Mouse (Mus musculus) forebrain, embryonic 16.5 days (tissue): Measurements from ENCODE around the gene Lhx2. TPM values are rescaled to one million over a fixed set of nuclear protein-coding genes. Genes with fewer than 3 reads are reported as not detected.

Experiments
- ATAC-seq: fragments of 200-750 bp; cut with Nextera tagmentation; 2 replicates; pipeline ENCODE4 v1.8.0; 2017; ENCODE audit warnings: mild to moderate bottlenecking, moderate library complexity
- H3K27ac ChIP-seq: fragments of 300-500 bp; sonication (generic); 2 replicates; pipeline ENCODE4 v1.5.1; 2014; ENCODE audit warnings: low read length, control low read depth
- H3K27me3 ChIP-seq: fragments of 300-500 bp; sonication (generic); replicated peaks from 2 replicates; pipeline ENCODE4 v1.6.1; 2014; ENCODE audit warnings: low read length; ENCODE audit not compliant: control insufficient read depth, insufficient read depth
- H3K36me3 ChIP-seq: fragments of 300-500 bp; sonication (generic); 2 replicates; pipeline ENCODE4 v1.6.1; 2014; ENCODE audit not compliant: control insufficient read depth, insufficient read depth
- H3K4me1 ChIP-seq: fragments of 300-500 bp; sonication (generic); replicated peaks from 2 replicates; pipeline ENCODE4 v1.6.1; 2014; ENCODE audit warnings: low read length; ENCODE audit not compliant: control insufficient read depth, insufficient read depth
- H3K4me2 ChIP-seq: fragments of 300-500 bp; sonication (generic); 2 replicates; pipeline ENCODE4 v1.6.1; 2014; ENCODE audit warnings: mild to moderate bottlenecking, low read length, control low read depth
- H3K4me3 ChIP-seq: fragments of 300-500 bp; sonication (generic); replicated peaks from 2 replicates; pipeline ENCODE4 v1.5.1; 2014; ENCODE audit warnings: mild to moderate bottlenecking, low read length, control low read depth
- H3K9ac ChIP-seq: fragments of 300-500 bp; sonication (generic); replicated peaks from 2 replicates; pipeline ENCODE4 v1.6.1; 2014; ENCODE audit warnings: low read depth, low read length, control low read depth
- H3K9me3 ChIP-seq: fragments of 300-500 bp; sonication (generic); 2 replicates; pipeline ENCODE4 v1.6.1; 2016; ENCODE audit warnings: low read length; ENCODE audit not compliant: control insufficient read depth
- WGBS: fragments of 180-500 bp; shearing (Covaris S2); extraction: QIAGEN DNeasy Blood & Tissue Kit; methylation state at CpG from one replicate; pipeline ENCODE4 v1.1.7; 2014; 5-methylcytosine and 5-hydroxymethylcytosine counted together
- polyA plus RNA-seq: library from polyadenylated mRNA; unstranded; fragments of >200 nt; fragmentation: Nextera tagmentation; extraction: Ambion mirVana; gene quantifications from 2 replicates; pipeline ENCODE4 v1.2.1, GENCODE M21; 2015

Lhx2 gene
- polyA plus RNA-seq, 1 experiment from 2014 or later = 69.7 TPM

DNA sequence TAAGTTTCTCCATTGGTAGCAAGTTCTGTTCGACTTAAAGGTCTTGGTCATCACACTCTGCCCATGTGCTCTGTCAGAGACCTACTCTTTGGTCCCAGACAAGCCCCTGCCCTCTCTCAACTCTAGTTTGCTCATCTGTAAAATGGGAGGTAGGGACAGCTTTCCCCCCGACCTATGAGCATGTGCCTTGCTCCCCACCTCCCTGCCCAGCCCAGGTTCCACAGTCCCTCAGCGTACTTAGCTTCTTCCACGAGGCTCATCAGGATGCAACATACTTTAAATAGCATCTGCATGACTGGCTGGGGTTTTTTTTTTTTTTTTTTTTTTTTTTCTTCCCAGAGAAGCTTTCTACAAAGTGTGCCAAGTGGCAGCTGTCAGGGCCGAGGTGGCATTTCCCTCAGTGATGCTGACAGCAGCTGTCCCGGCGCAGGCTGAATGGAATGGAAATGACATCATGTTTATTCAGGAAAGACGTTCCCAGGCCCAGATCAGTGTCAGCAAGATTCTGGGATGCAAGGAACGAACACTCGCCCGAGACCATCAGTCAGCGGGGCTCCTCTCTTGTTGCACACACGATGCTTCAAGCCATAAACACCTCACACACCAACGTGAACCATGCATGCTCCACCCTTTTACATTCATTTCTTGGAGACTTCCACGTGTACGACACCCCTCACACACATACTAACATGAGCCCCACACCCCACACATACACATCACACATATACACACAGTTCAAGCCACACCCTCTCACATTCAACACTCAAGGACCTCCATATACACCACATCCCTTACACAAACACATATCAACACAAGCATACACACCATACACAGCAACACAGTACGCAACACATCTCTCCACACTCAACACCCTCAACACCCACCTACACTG lies 56.1 kb downstream of the Lhx2 start:
- Histone ChIP-seq H3K27me3 (no peaks in the 10 kb centered on the region), H3K4me1 (peaks cover 8% of the 10 kb centered on the region), H3K27ac (0 out of 2 replicates have a peak overlapping the region, but pooled peaks have one; percentile 22), H3K9ac (no peak overlapping the region), H3K9me3 (no peaks in the 10 kb centered on the region), H3K4me3 (no peak overlapping the region), H3K4me2 (no peak overlapping the region), H3K36me3 (no peaks in the 10 kb centered on the region)
- 35% methylated on average over 17 of the region's 17 CpGs for WGBS
- ATAC-seq = peak; percentile 90

DNA sequence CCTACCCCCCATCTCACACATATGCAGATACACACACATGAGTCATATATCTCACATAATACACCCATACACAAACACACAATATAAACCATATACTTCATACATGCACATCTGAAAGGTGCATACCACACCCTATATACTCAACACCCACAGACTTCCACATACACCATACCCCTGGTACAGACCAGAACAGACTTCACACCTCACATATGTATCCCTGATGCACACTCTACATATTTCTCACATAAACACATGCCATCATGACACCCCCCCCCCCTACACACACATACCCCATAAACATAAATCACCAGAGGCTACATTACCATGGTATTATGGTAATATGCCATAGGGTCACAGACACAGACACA lies 56.8 kb downstream of the Lhx2 start:
- peaks cover 8% of the 10 kb centered on the region for H3K4me1 ChIP-seq
- H3K4me3 ChIP-seq = no peak overlapping the region
- no peaks in the 10 kb centered on the region for H3K27me3 ChIP-seq
- H3K9me3 ChIP-seq = no peaks in the 10 kb centered on the region
- peak; percentile 3; the same call in 1 of the 2 replicates for ATAC-seq
- no peak overlapping the region for H3K4me2 ChIP-seq
- H3K9ac ChIP-seq = no peak overlapping the region
- H3K27ac ChIP-seq = no peak overlapping the region
- no peaks in the 10 kb centered on the region for H3K36me3 ChIP-seq

DNA sequence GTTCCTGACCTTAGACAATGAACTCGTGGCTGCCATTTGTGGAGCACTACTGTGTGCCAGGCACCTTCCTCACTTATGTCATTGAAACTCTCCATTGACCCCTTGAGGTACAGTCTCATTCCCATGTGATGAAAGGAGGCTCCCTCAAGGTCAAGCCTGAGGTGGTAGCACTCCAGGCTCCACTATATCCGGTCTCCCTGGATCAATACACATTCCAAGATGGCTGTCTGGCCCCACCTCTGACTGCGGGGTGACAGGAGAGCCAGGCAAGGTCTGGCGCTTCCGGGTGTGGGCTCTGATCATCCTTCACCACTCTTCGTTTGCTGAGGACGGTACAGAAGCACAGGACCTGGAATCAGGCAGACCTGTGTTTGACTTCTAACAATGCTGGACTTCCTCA lies 58.2 kb downstream of the Lhx2 start:
- H3K27ac ChIP-seq = no peak overlapping the region
- H3K9ac ChIP-seq = no peak overlapping the region
- no peak overlapping the region for H3K4me2 ChIP-seq
- no peaks in the 10 kb centered on the region for H3K9me3 ChIP-seq
- no peaks in the 10 kb centered on the region for H3K27me3 ChIP-seq
- no peaks in the 10 kb centered on the region for H3K36me3 ChIP-seq
- 87% methylated on average over 7 of the region's 7 CpGs for WGBS
- ATAC-seq = no peak
- H3K4me1 ChIP-seq = peaks cover 8% of the 10 kb centered on the region
- H3K4me3 ChIP-seq = no peak overlapping the region

DNA sequence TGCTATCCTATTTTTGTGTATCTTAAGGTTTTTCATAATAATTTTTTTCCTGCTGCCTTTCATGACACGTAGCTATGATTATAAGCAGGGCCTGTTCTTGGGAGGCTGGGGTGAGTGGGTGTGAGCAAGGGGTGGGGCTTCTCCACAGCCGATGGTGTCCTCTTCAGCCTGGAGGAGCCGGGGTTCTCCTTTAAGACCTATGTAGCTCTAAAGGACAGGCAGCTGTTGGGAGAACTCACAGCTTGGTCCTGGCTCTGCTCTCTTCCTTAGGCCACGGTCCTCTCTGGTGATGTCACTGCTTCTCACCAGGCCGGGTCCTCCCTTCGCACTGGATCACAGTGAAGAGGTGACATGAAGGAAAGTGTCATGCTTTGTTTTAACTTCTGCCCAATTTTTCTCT lies 58.8 kb downstream of the Lhx2 start:
- no peak for ATAC-seq
- Histone ChIP-seq H3K9me3 (no peaks in the 10 kb centered on the region), H3K36me3 (no peaks in the 10 kb centered on the region), H3K4me1 (peaks cover 11% of the 10 kb centered on the region), H3K27me3 (no peaks in the 10 kb centered on the region), H3K27ac (no peak overlapping the region), H3K4me3 (no peak overlapping the region), H3K9ac (no peak overlapping the region), H3K4me2 (no peak overlapping the region)
- WGBS = 77% methylated on average over 6 of the region's 6 CpGs

DNA sequence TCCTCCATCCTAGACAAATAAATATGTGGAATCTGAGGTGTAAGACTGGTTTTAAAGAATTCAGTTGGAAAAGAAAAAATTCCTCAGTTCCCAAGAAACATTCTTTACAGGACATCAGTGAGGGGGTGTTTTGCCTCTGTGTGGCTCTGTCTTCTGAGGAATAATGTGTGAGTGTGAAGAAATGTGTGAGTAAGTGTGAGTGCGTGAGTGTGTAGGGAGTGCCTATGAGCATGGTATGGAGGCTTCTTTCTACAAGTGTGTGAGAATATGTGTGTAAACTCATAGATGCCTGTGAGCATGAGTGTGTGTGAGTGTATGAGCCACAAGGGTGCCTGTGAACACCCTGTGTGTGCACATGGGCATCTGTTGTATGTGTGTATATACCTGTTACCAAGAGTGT lies 63.5 kb downstream of the Lhx2 start:
- ATAC-seq = peak; percentile 32; the same call in 1 of the 2 replicates
- Histone ChIP-seq H3K4me3 (no peak overlapping the region), H3K36me3 (no peaks in the 10 kb centered on the region), H3K9me3 (no peaks in the 10 kb centered on the region), H3K4me2 (no peak overlapping the region), H3K4me1 (peaks cover 13% of the 10 kb centered on the region; the same call in 1 of the 2 replicates), H3K27ac (no peak overlapping the region), H3K9ac (no peak overlapping the region), H3K27me3 (no peaks in the 10 kb centered on the region)
- WGBS = 94% methylated on average over 1 of the region's 1 CpGs

DNA sequence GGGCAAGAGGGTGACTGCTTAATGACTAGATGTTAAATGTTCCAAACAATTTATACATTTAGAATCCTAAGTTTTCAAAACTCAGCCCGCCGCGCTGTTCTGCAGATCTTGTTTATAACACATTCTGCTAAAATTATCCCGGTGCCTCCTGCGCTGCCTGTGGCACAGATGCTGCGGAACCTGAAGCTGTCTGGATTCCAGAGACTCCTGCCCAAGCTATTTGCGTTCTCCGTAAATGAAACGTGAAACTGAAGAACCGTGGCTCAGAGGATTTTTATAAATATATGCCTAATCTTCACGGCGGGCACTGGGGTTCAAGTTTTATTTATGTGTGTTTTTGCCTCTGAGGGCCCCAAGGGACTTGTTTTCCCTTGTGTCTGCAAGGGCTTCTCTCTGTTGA lies 64.2 kb downstream of the Lhx2 start:
- no peak overlapping the region for H3K27ac ChIP-seq
- H3K4me1 ChIP-seq = peaks cover 13% of the 10 kb centered on the region; the same call in 1 of the 2 replicates
- peak; percentile 48; the same call in 1 of the 2 replicates for ATAC-seq
- no peak overlapping the region for H3K9ac ChIP-seq
- no peaks in the 10 kb centered on the region for H3K27me3 ChIP-seq
- H3K9me3 ChIP-seq = no peaks in the 10 kb centered on the region
- 59% methylated on average over 12 of the region's 12 CpGs for WGBS
- no peak overlapping the region for H3K4me2 ChIP-seq
- no peaks in the 10 kb centered on the region for H3K36me3 ChIP-seq
- H3K4me3 ChIP-seq = no peak overlapping the region

DNA sequence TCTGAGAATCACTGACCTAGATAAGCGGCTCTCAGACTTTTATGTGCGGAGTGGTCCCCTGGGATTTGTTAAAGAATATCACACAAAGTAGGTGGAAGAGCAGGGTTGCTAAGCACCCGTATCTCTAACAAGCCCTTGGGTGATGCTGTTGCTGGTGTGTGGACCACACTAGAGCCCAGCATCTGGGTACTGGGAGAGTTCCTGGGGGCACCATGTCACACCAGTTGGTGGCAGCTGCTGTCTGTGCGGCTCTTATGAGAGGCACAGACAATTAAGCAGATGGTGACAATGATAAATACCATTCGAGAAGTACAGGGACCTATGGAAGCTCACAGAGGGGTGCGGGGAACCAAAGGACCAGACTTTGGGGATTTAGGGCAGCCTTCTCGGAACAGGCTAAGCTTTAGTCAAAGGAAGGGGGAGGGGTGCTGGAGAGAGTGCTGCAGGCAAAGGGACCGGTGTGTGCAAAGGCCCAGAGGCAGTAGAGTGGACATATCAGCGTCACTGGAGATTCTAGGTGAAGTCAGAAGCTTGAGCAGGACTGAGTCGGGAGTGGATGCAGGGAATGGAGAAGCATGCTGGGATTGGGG lies 65.0 kb downstream of the Lhx2 start:
- no peak overlapping the region for H3K9ac ChIP-seq
- H3K4me3 ChIP-seq = no peak overlapping the region
- H3K27me3 ChIP-seq = no peaks in the 10 kb centered on the region
- H3K9me3 ChIP-seq = no peaks in the 10 kb centered on the region
- no peak overlapping the region for H3K27ac ChIP-seq
- ATAC-seq = 0 out of 2 replicates have a peak, but pooled peaks have one; percentile 18
- peaks cover 13% of the 10 kb centered on the region; the same call in 1 of the 2 replicates for H3K4me1 ChIP-seq
- H3K4me2 ChIP-seq = no peak overlapping the region
- WGBS = 64% methylated on average over 10 of the region's 10 CpGs
- no peaks in the 10 kb centered on the region for H3K36me3 ChIP-seq

DNA sequence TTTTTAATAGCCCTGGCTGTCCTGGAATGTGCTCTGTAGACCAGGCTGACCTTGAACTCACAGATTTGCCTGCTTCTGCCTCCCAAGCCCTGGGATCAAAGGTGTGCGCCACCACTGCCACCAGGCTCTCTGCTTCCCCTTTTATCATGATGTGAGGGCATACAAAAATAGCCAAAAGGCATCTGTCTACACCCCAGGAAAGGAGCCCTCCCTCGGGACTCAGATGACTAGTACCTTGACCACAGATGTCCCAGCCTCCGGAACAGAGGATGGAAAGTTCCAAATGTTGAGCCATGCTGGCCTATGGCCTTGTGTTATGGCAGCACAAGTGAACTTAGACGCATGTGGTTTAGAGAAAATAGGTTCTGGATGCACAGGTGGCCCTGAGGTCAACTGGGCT lies 66.3 kb downstream of the Lhx2 start:
- ATAC-seq = no peak
- no peak overlapping the region for H3K9ac ChIP-seq
- no peak overlapping the region for H3K27ac ChIP-seq
- H3K4me1 ChIP-seq = peaks cover 13% of the 10 kb centered on the region; the same call in 1 of the 2 replicates
- no peaks in the 10 kb centered on the region for H3K9me3 ChIP-seq
- no peak overlapping the region for H3K4me3 ChIP-seq
- no peaks in the 10 kb centered on the region for H3K27me3 ChIP-seq
- H3K36me3 ChIP-seq = no peaks in the 10 kb centered on the region
- WGBS = 89% methylated on average over 4 of the region's 4 CpGs
- no peak overlapping the region for H3K4me2 ChIP-seq

DNA sequence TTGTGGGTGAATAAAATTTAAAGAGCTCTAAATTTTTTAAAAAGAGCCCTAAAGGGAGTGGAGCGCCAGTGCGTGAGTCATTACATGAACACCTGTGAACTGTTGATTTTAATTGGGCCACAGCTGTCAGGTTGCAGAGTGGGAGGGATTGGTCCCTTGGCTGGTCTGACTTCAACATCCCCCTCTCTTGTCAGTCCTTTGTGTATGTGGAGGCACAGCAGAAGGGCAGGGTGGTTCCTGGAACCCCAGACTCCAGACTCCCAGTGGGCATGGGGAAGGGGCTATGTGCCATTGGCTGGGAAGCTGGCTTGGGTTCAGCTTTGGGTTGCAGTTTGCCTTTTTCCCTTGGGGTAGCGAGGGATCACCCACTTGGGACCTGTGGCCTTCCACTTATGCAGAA lies 70.2 kb downstream of the Lhx2 start:
- H3K27me3 ChIP-seq = no peaks in the 10 kb centered on the region
- WGBS = 84% methylated on average over 3 of the region's 3 CpGs
- peaks cover under 1% of the 10 kb centered on the region; the same call in 1 of the 2 replicates for H3K4me1 ChIP-seq
- no peak overlapping the region for H3K27ac ChIP-seq
- H3K4me3 ChIP-seq = no peak overlapping the region
- H3K4me2 ChIP-seq = no peak overlapping the region
- no peak overlapping the region for H3K9ac ChIP-seq
- no peaks in the 10 kb centered on the region for H3K9me3 ChIP-seq
- ATAC-seq = no peak
- no peaks in the 10 kb centered on the region for H3K36me3 ChIP-seq
